Mouse (Mus musculus): Measurements from ENCODE around the gene Gadd45gip1. TPM values are rescaled to one million over a fixed set of nuclear protein-coding genes. Genes with fewer than 3 reads are reported as not detected.

Gene Gadd45gip1
- total RNA-seq, 1 experiment: 30.8 TPM

GRCm38 (mm10) chr8:84872309-84872965 lies 41.1 kb downstream of the Gadd45gip1 start:
- H3K4me3 ChIP-seq (ENCODE audit: insufficient read depth in 1 of 2, low read depth in 1 of 2, low read length in 2 of 2, poor library complexity in 1 of 2, severe bottlenecking in 1 of 2): peak overlapping the region; percentile 64 to 68
- H3K36me3 ChIP-seq (ENCODE audit: control insufficient read depth, insufficient read depth, low read length, poor library complexity, severe bottlenecking): peaks cover 26% of the 10 kb centered on the region
- H3K4me1 ChIP-seq (ENCODE audit: control insufficient read depth in 2 of 2, insufficient read depth in 2 of 2, low read length in 2 of 2, poor library complexity in 1 of 2): 0 out of 4 replicates have a peak, but pooled peaks cover 0 to 2% of the 10 kb centered on the region in 2 experiments
- no peak for TF ChIP-seq ZC3H11A (IDR thresholded peaks at IDR 0.05; ENCODE audit: borderline replicate concordance, low read depth, low read length)
- no peak for TF ChIP-seq ZNF384 (IDR thresholded peaks at IDR 0.05; ENCODE audit: low read depth, low read length)
- TF ChIP-seq CHD2 (IDR thresholded peaks at IDR 0.05; ENCODE audit: low read depth, low read length): no peak
- TF ChIP-seq HCFC1 (IDR thresholded peaks at IDR 0.05; ENCODE audit: borderline replicate concordance, insufficient read depth, low read length): no peak
- TF ChIP-seq MAFK (IDR thresholded peaks at IDR 0.05; ENCODE audit: insufficient read depth, low read depth, low read length): no peak
- no peaks in the 10 kb centered on the region for H3K9me3 ChIP-seq (ENCODE audit: control insufficient read depth, insufficient read depth, low read depth, low read length)
- H3K27ac ChIP-seq (ENCODE audit: insufficient read depth, low read depth, low read length, poor library complexity, severe bottlenecking): no peak overlapping the region
- H3K9ac ChIP-seq (ENCODE audit: insufficient read depth, low read depth, low read length, poor library complexity, severe bottlenecking): peak overlapping the region; percentile 67
- in situ Hi-C loops (cut with MboI; ENCODE audit: low sequenced_read_pairs in 2 of 2, unreplicated experiment in 2 of 2): no loop called here
- peak; percentile 25 for DNase-seq (ENCODE audit: low read depth, low spot score)

- in situ Hi-C loops (cut with MboI; ENCODE audit: low sequenced_read_pairs in 2 of 2, unreplicated experiment in 2 of 2): no loop called here
- Histone ChIP-seq H3K36me3 (ENCODE audit: control insufficient read depth, insufficient read depth, low read length, poor library complexity, severe bottlenecking) (peaks cover 23% of the 10 kb centered on the region), H3K9ac (ENCODE audit: insufficient read depth, low read depth, low read length, poor library complexity, severe bottlenecking) (peak overlapping the region; percentile 67), H3K4me1 (ENCODE audit: control insufficient read depth in 2 of 2, insufficient read depth in 2 of 2, low read length in 2 of 2, poor library complexity in 1 of 2) (0 out of 4 replicates have a peak, but pooled peaks cover 0 to 2% of the 10 kb centered on the region in 2 experiments), H3K27ac (ENCODE audit: insufficient read depth, low read depth, low read length, poor library complexity, severe bottlenecking) (no peak overlapping the region), H3K4me3 (ENCODE audit: insufficient read depth in 1 of 2, low read depth in 1 of 2, low read length in 2 of 2, poor library complexity in 1 of 2, severe bottlenecking in 1 of 2) (peak overlapping the region; percentile 64 to 68), H3K9me3 (ENCODE audit: control insufficient read depth, insufficient read depth, low read depth, low read length) (no peaks in the 10 kb centered on the region)
- no peak for TF ChIP-seq ZNF384 (IDR thresholded peaks at IDR 0.05; ENCODE audit: low read depth, low read length)
- TF ChIP-seq MAFK (IDR thresholded peaks at IDR 0.05; ENCODE audit: insufficient read depth, low read depth, low read length): no peak
- no peak for TF ChIP-seq HCFC1 (IDR thresholded peaks at IDR 0.05; ENCODE audit: borderline replicate concordance, insufficient read depth, low read length)
- TF ChIP-seq ZC3H11A (IDR thresholded peaks at IDR 0.05; ENCODE audit: borderline replicate concordance, low read depth, low read length): no peak
- TF ChIP-seq CHD2 (IDR thresholded peaks at IDR 0.05; ENCODE audit: low read depth, low read length): no peak
- DNase-seq (ENCODE audit: low read depth, low spot score): peak; percentile 24
Measured at GRCm38 (mm10) chr8:84873016-84873415, 41.7 kb downstream of the Gadd45gip1 start.

GRCm38 (mm10) chr8:84874339-84874738 lies 43.0 kb downstream of the Gadd45gip1 start:
- Histone ChIP-seq H3K4me3 (ENCODE audit: insufficient read depth in 1 of 2, low read depth in 1 of 2, low read length in 2 of 2, poor library complexity in 1 of 2, severe bottlenecking in 1 of 2) (no peak overlapping the region), H3K9me3 (ENCODE audit: control insufficient read depth, insufficient read depth, low read depth, low read length) (no peaks in the 10 kb centered on the region), H3K4me1 (ENCODE audit: control insufficient read depth in 2 of 2, insufficient read depth in 2 of 2, low read length in 2 of 2, poor library complexity in 1 of 2) (0 out of 4 replicates have a peak, but pooled peaks cover 0 to 2% of the 10 kb centered on the region in 2 experiments), H3K36me3 (ENCODE audit: control insufficient read depth, insufficient read depth, low read length, poor library complexity, severe bottlenecking) (peaks cover 10% of the 10 kb centered on the region), H3K9ac (ENCODE audit: insufficient read depth, low read depth, low read length, poor library complexity, severe bottlenecking) (no peak overlapping the region), H3K27ac (ENCODE audit: insufficient read depth, low read depth, low read length, poor library complexity, severe bottlenecking) (no peak overlapping the region)
- no peak for DNase-seq (ENCODE audit: low read depth, low spot score)
- in situ Hi-C loops (cut with MboI; ENCODE audit: low sequenced_read_pairs in 2 of 2, unreplicated experiment in 2 of 2): no loop called here
- TF ChIP-seq ZC3H11A (IDR thresholded peaks at IDR 0.05; ENCODE audit: borderline replicate concordance, low read depth, low read length) (no peak), CHD2 (IDR thresholded peaks at IDR 0.05; ENCODE audit: low read depth, low read length) (no peak), HCFC1 (IDR thresholded peaks at IDR 0.05; ENCODE audit: borderline replicate concordance, insufficient read depth, low read length) (no peak), ZNF384 (IDR thresholded peaks at IDR 0.05; ENCODE audit: low read depth, low read length) (no peak), MAFK (IDR thresholded peaks at IDR 0.05; ENCODE audit: insufficient read depth, low read depth, low read length) (no peak)

GRCm38 (mm10) chr8:84877297-84878035 lies 46.1 kb downstream of the Gadd45gip1 start:
- in situ Hi-C loops (cut with MboI; ENCODE audit: low sequenced_read_pairs in 2 of 2, unreplicated experiment in 2 of 2): no loop called here
- Histone ChIP-seq H3K27ac (ENCODE audit: insufficient read depth, low read depth, low read length, poor library complexity, severe bottlenecking) (no peak overlapping the region), H3K36me3 (ENCODE audit: control insufficient read depth, insufficient read depth, low read length, poor library complexity, severe bottlenecking) (peaks cover 8% of the 10 kb centered on the region), H3K4me1 (ENCODE audit: control insufficient read depth in 2 of 2, insufficient read depth in 2 of 2, low read length in 2 of 2, poor library complexity in 1 of 2) (no peaks in the 10 kb centered on the region), H3K9ac (ENCODE audit: insufficient read depth, low read depth, low read length, poor library complexity, severe bottlenecking) (no peak overlapping the region), H3K9me3 (ENCODE audit: control insufficient read depth, insufficient read depth, low read depth, low read length) (no peaks in the 10 kb centered on the region), H3K4me3 (ENCODE audit: insufficient read depth in 1 of 2, low read depth in 1 of 2, low read length in 2 of 2, poor library complexity in 1 of 2, severe bottlenecking in 1 of 2) (no peak overlapping the region)
- TF ChIP-seq ZC3H11A (IDR thresholded peaks at IDR 0.05; ENCODE audit: borderline replicate concordance, low read depth, low read length) (no peak), MAFK (IDR thresholded peaks at IDR 0.05; ENCODE audit: insufficient read depth, low read depth, low read length) (no peak), ZNF384 (IDR thresholded peaks at IDR 0.05; ENCODE audit: low read depth, low read length) (no peak), HCFC1 (IDR thresholded peaks at IDR 0.05; ENCODE audit: borderline replicate concordance, insufficient read depth, low read length) (no peak), CHD2 (IDR thresholded peaks at IDR 0.05; ENCODE audit: low read depth, low read length) (no peak)
- DNase-seq (ENCODE audit: low read depth, low spot score): no peak
